ENCODE assay signal across 13 mouse cellular contexts in genomic region chr7:82720906-82721305, GRCm38 (mm10).
DNase-seq lines count a peak whose midpoint lies in the region; ATAC-seq and TF ChIP-seq lines count a peak whose summit lies in the region.
"Had no signal": no experiment of that assay in that cellular context is flagged by ENCODE, and none has a peak within 500 bp of the region (broad histone marks: within the 10 kb centered on the region; RNA-seq: fewer than 3 reads in every experiment).

No protein-coding gene starts in this region.

- no peak overlapping the region for H3K4me3 ChIP-seq in heart, embryonic 16.5 days (ENCODE audit: low read length)
- H3K4me3 ChIP-seq in embryonic facial prominence, embryonic 12.5 days, result no peak overlapping the region
- H3K4me3 ChIP-seq in limb, embryonic 13.5 days, result no peak overlapping the region
- no peak overlapping the region for H3K4me3 ChIP-seq in left cerebral cortex, adult 2 months
- H3K4me3 ChIP-seq: forebrain, embryonic 12.5 days; hindbrain, embryonic 10.5 days had no signal

- no peaks in the 10 kb centered on the region for H3K36me3 ChIP-seq in heart, embryonic 16.5 days (ENCODE audit: control insufficient read depth, insufficient read depth)
- H3K36me3 ChIP-seq in embryonic facial prominence, embryonic 12.5 days, result no peaks in the 10 kb centered on the region
- H3K36me3 ChIP-seq in limb, embryonic 13.5 days, result no peaks in the 10 kb centered on the region
- H3K36me3 ChIP-seq: forebrain, embryonic 12.5 days; hindbrain, embryonic 10.5 days had no signal

- no peak for ATAC-seq in heart, embryonic 16.5 days (replicated peaks; ENCODE audit: extremely low read depth, insufficient read depth, low FRiP score)
- 0 out of 2 replicates have a peak, but pooled peaks have one; percentile 15 for ATAC-seq in common myeloid progenitor, adult 5-6 weeks (replicated peaks; ENCODE audit: low read depth, poor library complexity, severe bottlenecking)
- ATAC-seq in embryonic facial prominence, embryonic 12.5 days (ENCODE audit: insufficient number of reproducible peaks, insufficient read depth, low FRiP score, low TSS enrichment), result no peak
- ATAC-seq in limb, embryonic 13.5 days (ENCODE audit: low FRiP score, low read depth), result no peak; the same call in 1 of the 2 replicates

- H3K9me3 ChIP-seq in heart, embryonic 16.5 days (replicated peaks; ENCODE audit: control insufficient read depth, low read length), result no peaks in the 10 kb centered on the region
- H3K9me3 ChIP-seq in embryonic facial prominence, embryonic 12.5 days, result no peaks in the 10 kb centered on the region
- H3K9me3 ChIP-seq in limb, embryonic 13.5 days, result no peaks in the 10 kb centered on the region
- H3K9me3 ChIP-seq: forebrain, embryonic 12.5 days; hindbrain, embryonic 10.5 days had no signal

- DNase-seq in heart, adult 8-10 months (ENCODE audit: low spot score), result no peak
- DNase-seq in urinary bladder, postnatal 25 days (ENCODE audit: low spot score), result no peak
- DNase-seq in left cerebral cortex, adult 2 months (ENCODE audit: extremely low spot score in 1 of 2, low spot score in 2 of 2), result no peak
- DNase-seq: cerebellum, adult 11-12 months; kidney, postnatal 10 days; left cerebral cortex, postnatal 4 days; lung, adult 2 months had no signal

- H3K4me2 ChIP-seq in heart, embryonic 16.5 days (ENCODE audit: low read depth, low read length), result peak overlapping the region; percentile 38
- no peak overlapping the region for H3K4me2 ChIP-seq in embryonic facial prominence, embryonic 12.5 days (replicated peaks)
- 0 out of 2 replicates have a peak overlapping the region, but pooled peaks have one; percentile 17 for H3K4me2 ChIP-seq in limb, embryonic 13.5 days (replicated peaks)
- H3K4me2 ChIP-seq: forebrain, embryonic 12.5 days had no signal

- no peaks in the 10 kb centered on the region for H3K27me3 ChIP-seq in heart, embryonic 16.5 days (ENCODE audit: control insufficient read depth, insufficient read depth, low read length)
- H3K27me3 ChIP-seq in embryonic facial prominence, embryonic 12.5 days, result no peaks in the 10 kb centered on the region
- no peaks in the 10 kb centered on the region for H3K27me3 ChIP-seq in limb, embryonic 13.5 days
- H3K27me3 ChIP-seq: forebrain, embryonic 12.5 days had no signal

- TF ChIP-seq CTCF in left cerebral cortex, adult 2 months (IDR thresholded peaks at IDR 0.05), result no peak

- no peak overlapping the region for H3K9ac ChIP-seq in heart, embryonic 16.5 days (ENCODE audit: low read length)
- H3K9ac ChIP-seq in embryonic facial prominence, embryonic 12.5 days, result no peak overlapping the region
- no peak overlapping the region for H3K9ac ChIP-seq in limb, embryonic 13.5 days
- H3K9ac ChIP-seq: forebrain, embryonic 12.5 days had no signal

- intact Hi-C loops in left cerebral cortex, adult 2 months (cut with DNase I), result no loop called here

- peaks cover 31% of the 10 kb centered on the region for H3K4me1 ChIP-seq in heart, embryonic 16.5 days (ENCODE audit: control insufficient read depth, insufficient read depth, low read length)
- H3K4me1 ChIP-seq in embryonic facial prominence, embryonic 12.5 days, result peaks cover 64% of the 10 kb centered on the region
- peaks cover 88% of the 10 kb centered on the region for H3K4me1 ChIP-seq in limb, embryonic 13.5 days

- 3% methylated on average over 7 of the region's 7 CpGs for WGBS in heart, embryonic 16.5 days
- 13% methylated on average over 7 of the region's 7 CpGs for WGBS in embryonic facial prominence, embryonic 12.5 days
- WGBS in limb, embryonic 13.5 days, result 7% methylated on average over 7 of the region's 7 CpGs

- peak overlapping the region; percentile 61 for H3K27ac ChIP-seq in heart, embryonic 16.5 days (ENCODE audit: low read length)
- H3K27ac ChIP-seq in embryonic facial prominence, embryonic 12.5 days, result peak overlapping the region; percentile 66
- peak overlapping the region; percentile 91 for H3K27ac ChIP-seq in limb, embryonic 13.5 days
- H3K27ac ChIP-seq in left cerebral cortex, adult 2 months, result no peak overlapping the region
- H3K27ac ChIP-seq: forebrain, embryonic 12.5 days; hindbrain, embryonic 10.5 days had no signal
